Mouse (Mus musculus) midbrain, postnatal 0 days (tissue): ENCODE measurements at regions not wholly inside any gene's neighbourhood (a gene's known extent, or its start where the extent isn't known, plus 50 kb on each side); places are given as distances from the start of the nearest gene placed in this dataset.

Experiments used
- ATAC-seq: fragments of 200-750 bp; cut with Nextera tagmentation; 2 replicates; pipeline ENCODE4 v1.8.0; 2017; ENCODE audit warnings: moderate number of reproducible peaks, mild to moderate bottlenecking, moderate TSS enrichment, moderate library complexity; ENCODE audit not compliant: low FRiP score
- DNase-seq: peaks from one replicate; pipeline ENCODE4 v3.0.0-alpha.2; 2015; ENCODE audit warnings: low spot score
- H3K27ac ChIP-seq: fragments of 300-500 bp; sonication (generic); 2 replicates; pipeline ENCODE4 v1.5.1; 2014; ENCODE audit warnings: low read depth, mild to moderate bottlenecking, low read length, mixed read lengths
- H3K27me3 ChIP-seq: fragments of 300-500 bp; sonication (generic); 2 replicates; pipeline ENCODE4 v1.6.1; 2014; ENCODE audit warnings: low read length, control low read depth, mixed read lengths; ENCODE audit not compliant: insufficient read depth
- H3K36me3 ChIP-seq: fragments of 300-500 bp; sonication (generic); 2 replicates; pipeline ENCODE4 v1.6.1; 2014; ENCODE audit warnings: low read length, control low read depth, mixed read lengths; ENCODE audit not compliant: insufficient read depth
- H3K4me1 ChIP-seq: fragments of 300-500 bp; sonication (generic); 2 replicates; pipeline ENCODE4 v1.6.1; 2014; ENCODE audit warnings: mild to moderate bottlenecking, control low read depth, antibody characterized with exemption, low read length, mixed read lengths; ENCODE audit not compliant: insufficient read depth
- H3K4me2 ChIP-seq: fragments of 300-500 bp; sonication (generic); 2 replicates; pipeline ENCODE4 v1.6.1; 2014; ENCODE audit warnings: low read depth, mild to moderate bottlenecking, low read length, mixed read lengths; ENCODE audit not compliant: poor library complexity, severe bottlenecking
- H3K4me3 ChIP-seq: fragments of 300-500 bp; sonication (generic); 2 replicates; pipeline ENCODE4 v1.5.1; 2014; ENCODE audit warnings: low read depth, mild to moderate bottlenecking, low read length, moderate library complexity
- H3K9ac ChIP-seq: fragments of 300-500 bp; sonication (generic); replicated peaks from 2 replicates; pipeline ENCODE4 v1.6.1; 2014; ENCODE audit warnings: mild to moderate bottlenecking, low read length, moderate library complexity, mixed read lengths; ENCODE audit not compliant: poor library complexity, severe bottlenecking
- H3K9me3 ChIP-seq: fragments of 300-500 bp; sonication (generic); 2 replicates; pipeline ENCODE4 v1.6.1; 2016; ENCODE audit warnings: low read length, control low read depth
- CTCF ChIP-seq: IDR thresholded peaks from 2 replicates; pipeline ENCODE4 v1.5.1; 2016; ENCODE audit warnings: antibody characterized with exemption, mild to moderate bottlenecking
- WGBS: fragments of 180-500 bp; shearing (Covaris S2); extraction: QIAGEN DNeasy Blood & Tissue Kit; methylation state at CpG from one replicate; pipeline ENCODE4 v1.1.7; 2014; 5-methylcytosine and 5-hydroxymethylcytosine counted together

GRCm38 (mm10) chr16:49337948-49338347 lies 280.7 kb downstream of the Myh15 start:
- H3K9ac ChIP-seq: no peak overlapping the region
- TF ChIP-seq CTCF: no peak
- H3K4me1 ChIP-seq: no peaks in the 10 kb centered on the region
- H3K9me3 ChIP-seq: no peaks in the 10 kb centered on the region
- H3K36me3 ChIP-seq: no peaks in the 10 kb centered on the region
- H3K4me3 ChIP-seq: no peak overlapping the region
- ATAC-seq: no peak
- 100% methylated on average over 1 of the region's 1 CpGs for WGBS
- H3K27ac ChIP-seq: no peak overlapping the region
- no peaks in the 10 kb centered on the region for H3K27me3 ChIP-seq
- H3K4me2 ChIP-seq: no peak overlapping the region
- DNase-seq: no peak

- H3K36me3 ChIP-seq: no peaks in the 10 kb centered on the region
- DNase-seq (no peak), ATAC-seq (peak; percentile 41; the same call in 1 of the 2 replicates)
- no peak overlapping the region for H3K4me3 ChIP-seq
- H3K9ac ChIP-seq: no peak overlapping the region
- no peak for TF ChIP-seq CTCF
- 67% methylated on average over 3 of the region's 3 CpGs for WGBS
- H3K27ac ChIP-seq: no peak overlapping the region
- no peak overlapping the region for H3K4me2 ChIP-seq
- no peaks in the 10 kb centered on the region for H3K4me1 ChIP-seq
- H3K27me3 ChIP-seq: no peaks in the 10 kb centered on the region
- no peaks in the 10 kb centered on the region for H3K9me3 ChIP-seq
These were observed 301.1 kb downstream of the Myh15 start for GRCm38 (mm10) chr16:49358404-49358803.

GRCm38 (mm10) chr16:49361731-49362130 lies 304.4 kb downstream of the Myh15 start:
- Histone ChIP-seq H3K4me3 (no peak overlapping the region), H3K27ac (no peak overlapping the region), H3K27me3 (no peaks in the 10 kb centered on the region), H3K36me3 (no peaks in the 10 kb centered on the region), H3K4me2 (no peak overlapping the region), H3K4me1 (no peaks in the 10 kb centered on the region), H3K9me3 (no peaks in the 10 kb centered on the region), H3K9ac (no peak overlapping the region)
- 92% methylated on average over 1 of the region's 1 CpGs for WGBS
- no peak for TF ChIP-seq CTCF
- ATAC-seq: no peak
- no peak for DNase-seq

- Histone ChIP-seq H3K36me3 (no peaks in the 10 kb centered on the region), H3K4me1 (no peaks in the 10 kb centered on the region), H3K9me3 (no peaks in the 10 kb centered on the region), H3K27ac (no peak overlapping the region), H3K27me3 (no peaks in the 10 kb centered on the region), H3K4me3 (no peak overlapping the region), H3K9ac (no peak overlapping the region), H3K4me2 (no peak overlapping the region)
- no peak for TF ChIP-seq CTCF
- DNase-seq: no peak
- WGBS: 95% methylated on average over 9 of the region's 9 CpGs
- no peak for ATAC-seq
These were observed 312.2 kb downstream of the Myh15 start for GRCm38 (mm10) chr16:49369450-49369849.

- H3K4me3 ChIP-seq: no peak overlapping the region
- TF ChIP-seq CTCF: no peak
- no peaks in the 10 kb centered on the region for H3K9me3 ChIP-seq
- no peak overlapping the region for H3K4me2 ChIP-seq
- H3K9ac ChIP-seq: no peak overlapping the region
- WGBS: 69% methylated on average over 4 of the region's 4 CpGs
- no peak for DNase-seq
- no peak overlapping the region for H3K27ac ChIP-seq
- no peaks in the 10 kb centered on the region for H3K4me1 ChIP-seq
- no peaks in the 10 kb centered on the region for H3K27me3 ChIP-seq
- no peaks in the 10 kb centered on the region for H3K36me3 ChIP-seq
- ATAC-seq: no peak
These were observed 317.8 kb downstream of the Myh15 start for GRCm38 (mm10) chr16:49375108-49375507.

- Histone ChIP-seq H3K4me1 (no peaks in the 10 kb centered on the region), H3K4me3 (no peak overlapping the region), H3K36me3 (no peaks in the 10 kb centered on the region), H3K9ac (no peak overlapping the region), H3K4me2 (no peak overlapping the region), H3K27ac (no peak overlapping the region), H3K27me3 (no peaks in the 10 kb centered on the region), H3K9me3 (no peaks in the 10 kb centered on the region)
- no peak for ATAC-seq
- no peak for TF ChIP-seq CTCF
- no peak for DNase-seq
These were observed 320.0 kb upstream of the Ift57 start for GRCm38 (mm10) chr16:49378917-49379473.
